Mouse (Mus musculus): Measurements from ENCODE around the gene Cbx4. TPM values are rescaled to one million over a fixed set of nuclear protein-coding genes. Genes with fewer than 3 reads are reported as not detected.

Cbx4 gene
- polyA plus RNA-seq, 1 experiment from 2014 or later, result 6.5 TPM

GRCm38 (mm10) chr11:119078691-119079444, 7.2 kb downstream of the Cbx4 start:
- TF ChIP-seq CTCF (IDR thresholded peaks at IDR 0.05; ENCODE audit: low read depth), result no peak
- H3K27me3 ChIP-seq (replicated peaks; ENCODE audit: control insufficient read depth, insufficient read depth, low read length), result no peaks in the 10 kb centered on the region
- ATAC-seq, result peak; percentile 27; the same call in 1 of the 2 replicates
- 13% methylated on average over 26 of the region's 27 CpGs for WGBS
- peak overlapping the region; percentile 34 for H3K9ac ChIP-seq (ENCODE audit: low read depth, low read length)
- peak overlapping the region; percentile 17 for H3K4me3 ChIP-seq (ENCODE audit: low read depth, low read length)
- H3K27ac ChIP-seq (ENCODE audit: low read depth, low read length), result peak overlapping the region; percentile 68; the same call in 1 of the 2 replicates
- no peaks in the 10 kb centered on the region for H3K9me3 ChIP-seq (ENCODE audit: control insufficient read depth)
- H3K4me2 ChIP-seq (replicated peaks; ENCODE audit: low read depth), result peak overlapping the region; percentile 55
- peaks cover 22% of the 10 kb centered on the region; the same call in 1 of the 2 replicates for H3K4me1 ChIP-seq (replicated peaks; ENCODE audit: control insufficient read depth, insufficient read depth, low read length)
- H3K36me3 ChIP-seq (ENCODE audit: control insufficient read depth, insufficient read depth), result peaks cover 21% of the 10 kb centered on the region; the same call in 1 of the 2 replicates

- 86% methylated on average over 4 of the region's 4 CpGs for WGBS
- H3K4me2 ChIP-seq (replicated peaks; ENCODE audit: low read depth), result no peak overlapping the region
- H3K4me1 ChIP-seq (replicated peaks; ENCODE audit: control insufficient read depth, insufficient read depth, low read length), result peaks cover 24% of the 10 kb centered on the region; the same call in 1 of the 2 replicates
- ATAC-seq, result no peak
- H3K9ac ChIP-seq (ENCODE audit: low read depth, low read length), result no peak overlapping the region
- H3K36me3 ChIP-seq (ENCODE audit: control insufficient read depth, insufficient read depth), result peaks cover 21% of the 10 kb centered on the region; the same call in 1 of the 2 replicates
- H3K4me3 ChIP-seq (ENCODE audit: low read depth, low read length), result no peak overlapping the region
- no peaks in the 10 kb centered on the region for H3K27me3 ChIP-seq (replicated peaks; ENCODE audit: control insufficient read depth, insufficient read depth, low read length)
- no peak overlapping the region for H3K27ac ChIP-seq (ENCODE audit: low read depth, low read length)
- H3K9me3 ChIP-seq (ENCODE audit: control insufficient read depth), result no peaks in the 10 kb centered on the region
- no peak for TF ChIP-seq CTCF (IDR thresholded peaks at IDR 0.05; ENCODE audit: low read depth)
Measured at GRCm38 (mm10) chr11:119077755-119078154, 8.3 kb downstream of the Cbx4 start.

- no peaks in the 10 kb centered on the region for H3K27me3 ChIP-seq (replicated peaks; ENCODE audit: control insufficient read depth, insufficient read depth, low read length)
- H3K36me3 ChIP-seq (ENCODE audit: control insufficient read depth, insufficient read depth), result peaks cover 4% of the 10 kb centered on the region; the same call in 1 of the 2 replicates
- H3K4me3 ChIP-seq (ENCODE audit: low read depth, low read length), result no peak overlapping the region
- 79% methylated on average over 5 of the region's 5 CpGs for WGBS
- no peaks in the 10 kb centered on the region for H3K9me3 ChIP-seq (ENCODE audit: control insufficient read depth)
- peaks cover 22% of the 10 kb centered on the region for H3K4me1 ChIP-seq (replicated peaks; ENCODE audit: control insufficient read depth, insufficient read depth, low read length)
- H3K9ac ChIP-seq (ENCODE audit: low read depth, low read length), result no peak overlapping the region
- no peak for TF ChIP-seq CTCF (IDR thresholded peaks at IDR 0.05; ENCODE audit: low read depth)
- ATAC-seq, result no peak
- no peak overlapping the region for H3K4me2 ChIP-seq (replicated peaks; ENCODE audit: low read depth)
- no peak overlapping the region for H3K27ac ChIP-seq (ENCODE audit: low read depth, low read length)
Measured at GRCm38 (mm10) chr11:119075805-119076204, 10.2 kb downstream of the Cbx4 start.

DNA sequence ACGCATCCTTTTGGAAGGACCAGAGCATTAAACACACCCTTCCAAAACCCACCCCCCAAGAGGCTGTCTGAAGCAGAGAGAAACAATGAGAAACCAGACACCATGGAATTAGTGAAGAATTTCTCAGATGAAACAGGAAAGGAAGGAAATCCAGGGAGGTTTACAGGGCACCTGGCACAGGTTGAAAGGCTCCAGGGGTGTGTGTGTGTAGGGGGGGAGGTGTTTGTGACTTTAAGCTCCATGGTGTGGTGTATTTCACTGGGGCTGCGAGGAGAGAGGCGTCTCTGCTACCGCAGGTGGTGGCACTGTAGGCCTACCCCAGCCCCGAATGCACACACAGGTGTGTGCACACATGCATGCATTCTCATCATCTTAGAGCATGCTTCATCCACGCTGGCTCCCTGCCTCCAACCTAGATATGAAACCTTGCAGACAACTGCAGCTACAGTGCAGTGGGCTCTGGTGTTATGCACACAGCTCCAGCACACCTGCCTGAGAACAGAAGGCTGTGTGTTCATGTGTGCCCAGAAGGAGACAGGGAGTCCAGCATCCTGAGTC, 12.1 kb downstream of the Cbx4 start:
- H3K9me3 ChIP-seq (ENCODE audit: control insufficient read depth), result no peaks in the 10 kb centered on the region
- H3K27me3 ChIP-seq (replicated peaks; ENCODE audit: control insufficient read depth, insufficient read depth, low read length), result no peaks in the 10 kb centered on the region
- no peaks in the 10 kb centered on the region for H3K36me3 ChIP-seq (ENCODE audit: control insufficient read depth, insufficient read depth)
- H3K4me2 ChIP-seq (replicated peaks; ENCODE audit: low read depth), result no peak overlapping the region
- no peak overlapping the region for H3K4me3 ChIP-seq (ENCODE audit: low read depth, low read length)
- 78% methylated on average over 6 of the region's 6 CpGs for WGBS
- no peak overlapping the region for H3K9ac ChIP-seq (ENCODE audit: low read depth, low read length)
- no peak for TF ChIP-seq CTCF (IDR thresholded peaks at IDR 0.05; ENCODE audit: low read depth)
- no peak for ATAC-seq
- no peak overlapping the region for H3K27ac ChIP-seq (ENCODE audit: low read depth, low read length)
- H3K4me1 ChIP-seq (replicated peaks; ENCODE audit: control insufficient read depth, insufficient read depth, low read length), result peaks cover 12% of the 10 kb centered on the region

DNA sequence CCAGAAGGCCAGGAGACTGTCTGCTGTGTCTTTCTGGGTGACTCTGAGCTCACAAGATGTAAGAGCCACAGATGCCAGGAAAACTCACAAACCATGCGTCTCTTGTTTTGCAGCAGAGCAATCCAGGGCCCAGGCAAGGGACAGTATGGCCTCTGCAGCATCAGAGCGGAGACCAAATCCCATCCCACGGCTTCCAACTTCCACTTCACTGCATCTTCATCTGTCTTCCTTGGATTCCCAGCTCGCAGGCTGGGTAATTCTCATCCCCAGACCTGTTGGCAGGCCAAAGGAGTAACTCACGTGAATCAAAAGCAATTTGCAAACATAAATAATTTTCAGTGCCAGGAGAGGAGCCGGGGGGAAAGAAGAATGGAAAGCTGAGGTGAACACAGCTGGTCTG, 13.0 kb downstream of the Cbx4 start:
- H3K9ac ChIP-seq (ENCODE audit: low read depth, low read length), result no peak overlapping the region
- no peak for TF ChIP-seq CTCF (IDR thresholded peaks at IDR 0.05; ENCODE audit: low read depth)
- 67% methylated on average over 6 of the region's 6 CpGs for WGBS

GRCm38 (mm10) chr11:119072239-119072638, 13.8 kb downstream of the Cbx4 start:
- 57% methylated on average over 7 of the region's 7 CpGs for whole genome bisulfite sequencing
- peak; percentile 76 for ATAC-seq
- no peaks in the 10 kb centered on the region for H3K9me3 ChIP-seq (ENCODE audit: control insufficient read depth)
- no peak overlapping the region for H3K4me2 ChIP-seq (replicated peaks; ENCODE audit: low read depth)
- H3K27me3 ChIP-seq (replicated peaks; ENCODE audit: control insufficient read depth, insufficient read depth, low read length), result no peaks in the 10 kb centered on the region
- H3K4me3 ChIP-seq (ENCODE audit: low read depth, low read length), result no peak overlapping the region
- peak overlapping the region; percentile 17; the same call in 1 of the 2 replicates for H3K9ac ChIP-seq (ENCODE audit: low read depth, low read length)
- TF ChIP-seq CTCF (IDR thresholded peaks at IDR 0.05; ENCODE audit: low read depth), result no peak
- H3K36me3 ChIP-seq (ENCODE audit: control insufficient read depth, insufficient read depth), result no peaks in the 10 kb centered on the region
- peaks cover 5% of the 10 kb centered on the region; the same call in 1 of the 2 replicates for H3K4me1 ChIP-seq (replicated peaks; ENCODE audit: control insufficient read depth, insufficient read depth, low read length)
- H3K27ac ChIP-seq (ENCODE audit: low read depth, low read length), result no peak overlapping the region

More for the DNA sequence above, 13.0 kb downstream of the Cbx4 start:
- no peak overlapping the region for H3K4me2 ChIP-seq (replicated peaks; ENCODE audit: low read depth)
- H3K36me3 ChIP-seq (ENCODE audit: control insufficient read depth, insufficient read depth), result no peaks in the 10 kb centered on the region
- H3K9me3 ChIP-seq (ENCODE audit: control insufficient read depth), result no peaks in the 10 kb centered on the region
- ATAC-seq, result no peak
- H3K4me3 ChIP-seq (ENCODE audit: low read depth, low read length), result no peak overlapping the region
- H3K27me3 ChIP-seq (replicated peaks; ENCODE audit: control insufficient read depth, insufficient read depth, low read length), result no peaks in the 10 kb centered on the region
- no peak overlapping the region for H3K27ac ChIP-seq (ENCODE audit: low read depth, low read length)
- H3K4me1 ChIP-seq (replicated peaks; ENCODE audit: control insufficient read depth, insufficient read depth, low read length), result peaks cover 5% of the 10 kb centered on the region; the same call in 1 of the 2 replicates

Measured in intestine, postnatal 0 days (tissue).